Mouse (Mus musculus) megakaryocyte, adult 5-6 weeks (primary cell): Measurements from ENCODE around the gene Mylk4. TPM values are rescaled to one million over a fixed set of nuclear protein-coding genes. Genes with fewer than 3 reads are reported as not detected.

Experiments used
- ATAC-seq: 2 replicates; pipeline ENCODE4 v1.8.0; 2016; ENCODE audit warnings: mild to moderate bottlenecking, inconsistent platforms; ENCODE audit not compliant: poor library complexity, severe bottlenecking
- total RNA-seq, 2 experiments: library from RNA; stranded (forward) in 1 of 2; stranded (reverse) in 1 of 2; fragments of 153-499, 151-499 nt in 1 of 2; fragments of 221-1000, 200-1000 nt in 1 of 2; gene quantifications; 2 replicates each; pipeline versions ENCODE4 v1.2.3 to v1.2.4; 2015 to 2017

Mylk4 gene
- total RNA-seq, 2 experiments from 2014 or later, result not detected

- no peak for ATAC-seq
These were observed 15.4 kb upstream of the Mylk4 start for GRCm38 (mm10) chr13:32799131-32799530.

DNA sequence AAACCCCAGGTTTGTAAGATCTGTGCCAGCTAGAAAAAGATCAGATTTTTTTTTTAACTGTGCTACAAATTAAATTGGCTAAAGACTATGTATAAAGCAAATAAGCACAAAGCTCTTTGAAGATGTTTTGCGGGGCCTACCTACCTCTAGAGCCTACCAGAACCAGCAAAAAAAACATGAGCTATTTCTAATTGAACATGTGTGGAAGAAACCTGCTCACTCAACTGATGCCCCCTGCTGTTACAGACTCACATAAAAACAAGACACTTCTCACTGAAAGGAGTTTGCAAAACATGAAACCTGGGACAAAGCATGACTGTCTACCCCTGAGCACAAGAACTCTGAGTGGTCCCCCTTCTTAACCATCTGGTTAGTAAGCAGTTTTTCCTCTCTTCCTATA, 13.3 kb upstream of the Mylk4 start:
- ATAC-seq, result no peak

- ATAC-seq, result no peak
These were observed 11.4 kb upstream of the Mylk4 start for GRCm38 (mm10) chr13:32795166-32795565.

DNA sequence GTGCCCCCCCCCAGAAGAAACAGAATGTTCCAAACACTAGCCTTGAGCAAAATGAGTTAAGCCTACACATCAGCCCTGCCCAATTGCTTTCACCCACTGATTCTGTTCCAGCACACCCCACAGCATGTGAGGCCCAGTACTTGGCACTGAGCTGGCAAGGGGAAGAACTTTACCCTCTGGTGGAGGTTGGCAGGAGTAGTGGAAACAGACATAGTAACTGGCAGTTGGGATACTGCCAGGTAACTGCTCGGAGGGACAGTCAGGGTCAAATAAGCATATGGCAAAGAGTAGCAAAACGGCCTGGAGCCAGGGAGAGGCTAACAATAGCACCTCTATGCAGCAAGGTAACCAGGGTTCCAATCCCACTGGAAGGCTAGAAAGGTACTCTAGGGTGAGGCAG, 10.9 kb upstream of the Mylk4 start:
- ATAC-seq, result no peak

GRCm38 (mm10) chr13:32789781-32790180, 6.0 kb upstream of the Mylk4 start:
- no peak for ATAC-seq

DNA sequence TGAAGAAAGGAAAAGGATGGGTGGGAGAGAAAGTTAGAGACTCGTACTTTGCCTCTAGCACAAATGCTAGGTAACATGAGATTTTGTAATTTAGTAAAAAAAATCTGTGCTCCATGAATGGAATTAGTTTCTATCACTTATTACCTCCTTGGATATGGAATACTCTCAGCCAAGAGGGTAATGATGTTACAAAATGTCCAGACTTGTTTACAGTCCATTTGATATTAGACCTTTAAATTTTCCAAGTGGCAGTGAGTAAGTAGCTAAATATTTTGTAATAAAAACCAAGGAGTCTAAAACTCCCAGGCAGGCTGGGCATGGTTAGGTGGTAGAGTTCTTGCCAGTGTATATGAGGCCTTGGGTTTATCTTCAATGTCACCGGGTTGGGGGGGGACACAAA, 3.8 kb upstream of the Mylk4 start:
- ATAC-seq, result no peak

GRCm38 (mm10) chr13:32783055-32783454, 699 bp downstream of the Mylk4 start:
- no peak for ATAC-seq

GRCm38 (mm10) chr13:32778861-32779260, 4.9 kb downstream of the Mylk4 start:
- ATAC-seq, result no peak

GRCm38 (mm10) chr13:32776350-32776749, 7.4 kb downstream of the Mylk4 start:
- no peak for ATAC-seq

GRCm38 (mm10) chr13:32775889-32776288, 7.9 kb downstream of the Mylk4 start:
- no peak for ATAC-seq

DNA sequence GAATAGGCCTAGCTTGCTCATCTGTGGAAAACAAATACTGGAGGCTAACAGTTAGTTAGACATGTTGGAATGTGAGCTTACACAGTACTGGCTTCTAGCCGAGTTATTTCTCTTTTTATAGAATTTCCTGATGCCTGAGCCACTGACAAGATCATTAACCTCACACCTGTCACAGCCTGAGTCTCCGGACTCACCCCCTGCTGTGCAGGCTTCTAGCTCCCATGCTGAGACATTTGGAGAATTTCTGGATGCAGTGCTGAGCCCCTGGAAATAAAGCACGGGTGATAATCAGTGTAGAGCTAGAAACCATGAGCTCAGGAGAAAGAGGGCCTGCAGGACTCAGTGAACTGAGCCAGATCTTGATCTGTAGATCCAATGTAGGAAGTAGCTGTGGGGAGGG, 13.8 kb downstream of the Mylk4 start:
- ATAC-seq, result no peak

GRCm38 (mm10) chr13:32768104-32768503, 15.7 kb downstream of the Mylk4 start:
- ATAC-seq, result no peak

DNA sequence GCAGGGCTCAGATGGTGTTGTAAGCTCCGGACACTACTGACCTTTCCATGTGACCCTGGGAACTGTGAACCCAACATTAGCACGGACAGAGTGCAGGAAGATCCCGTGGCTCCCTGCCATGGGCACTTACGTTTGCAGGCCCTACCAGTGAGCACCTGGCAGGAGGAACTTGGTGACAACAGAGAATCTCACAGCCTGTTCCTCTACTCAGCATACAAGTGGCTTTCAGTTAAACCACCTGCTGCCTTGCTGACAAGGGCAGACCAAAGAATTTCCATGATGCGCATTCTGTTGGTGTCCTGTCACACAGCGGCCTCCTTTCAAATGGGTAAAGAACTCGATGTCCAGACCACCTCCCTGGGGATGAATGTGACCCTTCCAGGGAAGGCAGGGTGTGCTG, 19.3 kb downstream of the Mylk4 start:
- ATAC-seq, result no peak

DNA sequence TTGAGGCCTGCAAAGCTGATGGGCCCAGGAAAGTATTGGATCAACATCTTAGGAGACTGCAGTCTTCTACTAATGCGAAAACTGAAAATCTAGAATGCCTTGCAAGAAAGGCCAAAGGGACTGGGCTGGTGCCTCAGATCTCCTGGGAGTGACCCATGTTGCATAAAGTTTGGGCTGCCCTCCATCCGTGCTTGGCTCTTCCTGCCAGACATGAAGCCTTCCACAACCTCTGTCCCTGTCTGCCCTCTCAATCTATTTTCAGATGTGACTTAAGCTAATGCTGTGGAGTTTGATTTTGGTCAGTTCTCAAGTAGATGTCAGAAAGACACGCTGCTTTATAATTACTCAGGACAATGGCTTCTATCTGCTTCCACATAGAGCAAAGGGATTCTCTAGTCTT, 20.6 kb downstream of the Mylk4 start:
- ATAC-seq, result no peak

- ATAC-seq, result no peak
These were observed 23.0 kb downstream of the Mylk4 start for GRCm38 (mm10) chr13:32760795-32761194.

DNA sequence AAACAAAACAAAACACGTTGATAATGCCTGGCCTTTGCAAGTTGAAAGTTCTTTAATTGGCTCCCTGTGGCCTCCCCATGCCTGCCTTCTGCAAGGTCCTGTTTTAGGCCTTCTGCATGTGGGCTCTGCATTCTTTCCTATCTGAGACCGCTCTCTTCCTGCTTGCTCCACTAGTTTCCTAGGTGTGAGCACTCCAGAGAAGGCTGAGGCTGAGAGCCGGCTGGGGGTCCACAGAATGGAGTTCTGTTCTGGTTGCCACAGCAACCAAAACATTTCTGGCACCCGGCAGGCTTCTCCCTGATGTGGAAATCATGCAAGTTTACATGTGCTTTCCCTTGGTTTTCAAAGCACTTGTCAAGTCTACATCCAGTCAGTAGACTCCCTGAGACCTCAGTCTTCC, 24.7 kb downstream of the Mylk4 start:
- no peak for ATAC-seq

- ATAC-seq, result no peak
These were observed 31.6 kb downstream of the Mylk4 start for GRCm38 (mm10) chr13:32752066-32752657.

DNA sequence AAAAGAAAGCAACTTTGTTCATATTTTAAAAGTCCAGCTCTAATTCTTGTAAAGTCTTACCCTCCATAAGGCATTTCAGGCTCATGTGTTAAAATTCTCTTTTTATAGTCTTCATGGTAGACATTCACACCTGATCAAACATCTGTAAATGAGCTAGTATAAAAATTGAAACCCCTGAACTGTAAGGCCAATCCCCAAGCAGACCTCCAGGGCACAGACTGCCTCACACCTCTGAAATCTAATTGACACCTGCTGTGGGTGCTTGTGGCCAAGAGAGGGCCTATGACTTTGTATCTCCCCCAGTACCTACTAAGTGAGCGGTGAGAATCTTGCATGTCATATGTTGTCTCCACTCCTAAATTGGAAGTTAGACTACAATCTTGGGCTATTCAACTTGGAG, 33.2 kb downstream of the Mylk4 start:
- no peak for ATAC-seq

DNA sequence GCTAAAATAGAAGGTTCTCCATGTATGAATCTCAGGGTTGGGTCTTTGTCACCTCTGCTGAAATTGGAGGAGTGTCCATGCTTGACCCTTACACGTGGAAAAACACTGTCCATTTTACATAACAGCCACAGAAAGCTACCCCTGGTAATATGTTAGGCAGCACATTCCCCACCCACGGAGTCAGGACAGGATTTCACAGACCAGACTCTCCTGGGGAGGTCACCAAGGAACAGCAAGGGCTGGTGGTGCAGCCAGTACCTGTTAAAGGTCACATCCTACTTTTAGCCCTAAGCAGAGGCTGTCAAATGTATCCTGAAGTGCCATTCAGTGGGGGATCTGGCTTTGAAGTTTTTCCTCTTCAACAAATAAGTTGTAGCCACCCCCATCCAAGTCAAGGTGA, 35.3 kb downstream of the Mylk4 start:
- ATAC-seq, result no peak

- no peak for ATAC-seq
These were observed 42.6 kb downstream of the Mylk4 start for GRCm38 (mm10) chr13:32741161-32741560.

DNA sequence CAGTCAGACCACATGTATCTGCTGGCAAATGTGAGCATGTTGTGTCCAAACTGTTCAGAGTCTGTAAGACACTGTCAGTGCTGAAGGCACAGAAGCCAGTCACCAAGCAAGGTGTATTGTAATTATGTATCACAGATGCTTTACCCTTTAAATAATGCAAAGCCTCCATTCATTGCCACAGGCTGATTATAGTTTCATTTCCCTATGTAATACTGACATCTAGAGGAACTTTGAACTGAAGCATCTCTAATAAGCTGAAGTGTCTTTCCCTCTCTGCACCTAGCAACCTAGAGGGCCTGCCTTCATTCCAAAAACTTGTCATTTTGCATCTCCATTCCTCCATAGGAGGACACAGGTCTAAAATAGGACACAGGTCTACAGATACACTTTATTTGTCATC, 52.5 kb downstream of the Mylk4 start:
- ATAC-seq, result no peak; the same call in 1 of the 2 replicates

DNA sequence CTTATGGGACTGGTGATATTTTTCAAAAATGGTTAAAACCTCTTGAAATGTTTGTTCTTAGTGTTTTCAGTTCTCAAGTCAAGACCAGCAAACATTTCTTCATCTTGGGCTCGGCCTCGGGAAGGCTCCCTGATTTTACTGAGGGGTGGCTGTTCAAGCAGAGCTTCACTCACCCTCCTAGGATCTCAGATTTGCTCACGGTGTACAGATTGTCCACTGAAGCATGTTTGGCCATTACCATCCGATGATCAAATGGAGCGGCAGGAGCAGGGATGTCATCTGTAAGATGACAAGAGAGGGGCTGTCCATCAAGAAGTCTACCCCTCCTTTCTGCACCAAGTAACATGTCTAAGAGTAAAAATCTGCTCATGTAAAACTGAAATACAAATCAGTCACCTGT, 59.1 kb downstream of the Mylk4 start:
- ATAC-seq, result no peak

GRCm38 (mm10) chr13:32721717-32722116, 62.0 kb downstream of the Mylk4 start:
- no peak for ATAC-seq
